Mouse (Mus musculus) ovary, postnatal 14 days (tissue): Measurements from ENCODE around the gene N4bp2l2.

Source experiments
- DNase-seq: peaks from one replicate; pipeline ENCODE4 v3.0.0; 2022; ENCODE audit warnings: low spot score

N4bp2l2 gene

GRCm38 (mm10) chr5:150561376-150561775 lies 104.6 kb downstream of the N4bp2l2 start:
- DNase-seq, result no peak

GRCm38 (mm10) chr5:150560851-150561250 lies 105.1 kb downstream of the N4bp2l2 start:
- no peak for DNase-seq

- DNase-seq, result no peak
These were observed 106.4 kb downstream of the N4bp2l2 start for GRCm38 (mm10) chr5:150559519-150560103.
